18 mouse cellular contexts compared by ENCODE assay signal in genomic region chr4:84661341-84661740, GRCm38 (mm10). TPM values are rescaled to one million over a fixed set of nuclear protein-coding genes. Genes with fewer than 3 reads are reported as not detected.
"Had no signal": no experiment of that assay in that cellular context is flagged by ENCODE, and none has a peak within 500 bp of the region (broad histone marks: within the 10 kb centered on the region; RNA-seq: fewer than 3 reads in every experiment).

No protein-coding gene starts in this region.

- H3K9me3 ChIP-seq: lung, embryonic 15.5 days; midbrain, embryonic 10.5 days; midbrain, embryonic 12.5 days; neural tube, embryonic 13.5 days; neural tube, embryonic 15.5 days; stomach, embryonic 15.5 days had no signal

- H3K9ac ChIP-seq: liver, postnatal 0 days; lung, embryonic 15.5 days; midbrain, embryonic 12.5 days; neural tube, embryonic 13.5 days; neural tube, embryonic 15.5 days; stomach, embryonic 15.5 days had no signal

- H3K27me3 ChIP-seq: lung, embryonic 15.5 days; neural tube, embryonic 13.5 days; neural tube, embryonic 15.5 days; stomach, embryonic 15.5 days had no signal

- DNase-seq: liver, postnatal 0 days; lung, adult 2 months; lung, postnatal 4 days; midbrain, embryonic 14.5 days; right cerebral cortex, postnatal 14 days; thymus, adult 2 months; thymus, postnatal 25 days; thymus, postnatal 4 days had no signal

- H3K4me1 ChIP-seq: lung, embryonic 15.5 days; midbrain, embryonic 10.5 days; midbrain, embryonic 12.5 days; neural tube, embryonic 13.5 days; neural tube, embryonic 15.5 days; stomach, embryonic 15.5 days had no signal

- H3K36me3 ChIP-seq: lung, embryonic 15.5 days; midbrain, embryonic 10.5 days; midbrain, embryonic 12.5 days; neural tube, embryonic 13.5 days; neural tube, embryonic 15.5 days; stomach, embryonic 15.5 days had no signal

- H3K27ac ChIP-seq: lung, embryonic 15.5 days; midbrain, embryonic 10.5 days; midbrain, embryonic 12.5 days; neural tube, embryonic 13.5 days; neural tube, embryonic 15.5 days; stomach, embryonic 15.5 days; stomach, postnatal 0 days had no signal

- H3K4me3 ChIP-seq: lung, embryonic 15.5 days; midbrain, embryonic 10.5 days; midbrain, embryonic 12.5 days; myocyte; neural tube, embryonic 13.5 days; neural tube, embryonic 15.5 days; stomach, embryonic 15.5 days had no signal

RNA-seq across cellular contexts. Expression of gene Bnc2, which starts 13.7 kb away (rescaled TPM):
- total RNA-seq: megakaryocyte, adult 5-6 weeks; megakaryocyte-erythroid progenitor cell, adult 5-6 weeks had no signal
